Mouse (Mus musculus) liver, postnatal 0 days (tissue): ENCODE results near the gene Vwa2. TPM values are rescaled to one million over a fixed set of nuclear protein-coding genes. Genes with fewer than 3 reads are reported as not detected.

ENCODE experiments used
- ATAC-seq: fragments of 200-750 bp; cut with Nextera tagmentation; 2 replicates; pipeline ENCODE4 v1.8.0; 2017; ENCODE audit warnings: mild to moderate bottlenecking, moderate library complexity
- DNase-seq: peaks from one replicate; pipeline ENCODE4 v3.0.0-alpha.2; 2016
- H3K27ac ChIP-seq: fragments of 300-500 bp; sonication (generic); 2 replicates; pipeline ENCODE4 v1.5.1; 2014; ENCODE audit warnings: antibody characterized with exemption, moderate library complexity, mild to moderate bottlenecking, low read depth
- H3K27me3 ChIP-seq: fragments of 300-500 bp; sonication (generic); 2 replicates; pipeline ENCODE4 v1.6.1; 2014; ENCODE audit warnings: low read length, control low read depth, mixed read lengths; ENCODE audit not compliant: insufficient read depth
- H3K36me3 ChIP-seq: fragments of 300-500 bp; sonication (generic); replicated peaks from 2 replicates; pipeline ENCODE4 v1.6.1; 2014; ENCODE audit warnings: mild to moderate bottlenecking, control low read depth, low read length, moderate library complexity, mixed read lengths; ENCODE audit not compliant: insufficient read depth
- H3K4me1 ChIP-seq: fragments of 300-500 bp; sonication (generic); 2 replicates; pipeline ENCODE4 v1.6.1; 2014; ENCODE audit warnings: antibody characterized with exemption, mild to moderate bottlenecking, control low read depth; ENCODE audit not compliant: insufficient read depth
- H3K4me2 ChIP-seq: fragments of 300-500 bp; sonication (generic); 2 replicates; pipeline ENCODE4 v1.6.1; 2014; ENCODE audit warnings: low read depth, mild to moderate bottlenecking, low read length, moderate library complexity, mixed read lengths
- H3K4me3 ChIP-seq: fragments of 300-500 bp; sonication (generic); 2 replicates; pipeline ENCODE4 v1.5.1; 2014; ENCODE audit warnings: low read depth, low read length
- H3K9ac ChIP-seq: fragments of 300-500 bp; sonication (generic); replicated peaks from 2 replicates; pipeline ENCODE4 v1.6.1; 2014; ENCODE audit warnings: mild to moderate bottlenecking, moderate library complexity
- H3K9me3 ChIP-seq: fragments of 300-500 bp; sonication (generic); 2 replicates; pipeline ENCODE4 v1.6.1; 2016; ENCODE audit warnings: mild to moderate bottlenecking, control low read depth, low read length, mixed read lengths
- CTCF ChIP-seq: sonication (generic); IDR thresholded peaks from 2 replicates; pipeline ENCODE4 v1.5.1; 2016; ENCODE audit warnings: antibody characterized with exemption, low read depth
- EP300 ChIP-seq: IDR thresholded peaks from 2 replicates; pipeline ENCODE4 v1.6.1; 2016; ENCODE audit warnings: antibody characterized with exemption, low read depth, mild to moderate bottlenecking
- WGBS: fragments of 180-500 bp; shearing (Covaris S2); extraction: QIAGEN DNeasy Blood & Tissue Kit; methylation state at CpG from one replicate; pipeline ENCODE4 v1.1.7; 2014; ENCODE audit not compliant: insufficient replicate concordance; 5-methylcytosine and 5-hydroxymethylcytosine counted together
- polyA plus RNA-seq: library from polyadenylated mRNA; unstranded; fragments of >200 nt; fragmentation: Nextera tagmentation; extraction: Ambion mirVana; gene quantifications from 2 replicates; pipeline ENCODE4 v1.2.1, GENCODE M21; 2015

The Vwa2 gene
- polyA plus RNA-seq, 1 experiment from 2014 or later, result not detected

- TF ChIP-seq EP300 (no peak), CTCF (no peak)
- Histone ChIP-seq H3K9me3 (no peaks in the 10 kb centered on the region), H3K36me3 (no peaks in the 10 kb centered on the region), H3K9ac (no peak overlapping the region), H3K27me3 (no peaks in the 10 kb centered on the region), H3K4me3 (no peak overlapping the region), H3K4me2 (no peak overlapping the region), H3K27ac (no peak overlapping the region), H3K4me1 (no peaks in the 10 kb centered on the region)
- ATAC-seq (no peak), DNase-seq (no peak)
- 77% methylated on average over 17 of the region's 17 CpGs for WGBS
Observed at GRCm38 (mm10) chr19:56838942-56839706, 34.9 kb upstream of the Vwa2 start.

- Histone ChIP-seq H3K9ac (no peak overlapping the region), H3K9me3 (peaks cover 6% of the 10 kb centered on the region; the same call in 1 of the 2 replicates), H3K4me3 (no peak overlapping the region), H3K4me2 (no peak overlapping the region), H3K27ac (no peak overlapping the region), H3K36me3 (no peaks in the 10 kb centered on the region), H3K27me3 (no peaks in the 10 kb centered on the region), H3K4me1 (no peaks in the 10 kb centered on the region)
- 78% methylated on average over 12 of the region's 12 CpGs for whole genome bisulfite sequencing
- ATAC-seq (no peak), DNase-seq (no peak)
- no peak for TF ChIP-seq EP300
- no peak for TF ChIP-seq CTCF
Observed at GRCm38 (mm10) chr19:56842974-56843373, 31.1 kb upstream of the Vwa2 start.

- ATAC-seq (no peak), DNase-seq (no peak)
- TF ChIP-seq EP300 (no peak), CTCF (no peak)
- H3K4me1 ChIP-seq, result no peaks in the 10 kb centered on the region
- no peak overlapping the region for H3K9ac ChIP-seq
- no peaks in the 10 kb centered on the region for H3K36me3 ChIP-seq
- H3K9me3 ChIP-seq, result no peaks in the 10 kb centered on the region; the same call in 1 of the 2 replicates
- no peak overlapping the region for H3K27ac ChIP-seq
- H3K4me2 ChIP-seq, result no peak overlapping the region
- no peak overlapping the region for H3K4me3 ChIP-seq
- H3K27me3 ChIP-seq, result no peaks in the 10 kb centered on the region
Observed at GRCm38 (mm10) chr19:56852590-56852989, 21.5 kb upstream of the Vwa2 start.

GRCm38 (mm10) chr19:56856455-56856854, 17.6 kb upstream of the Vwa2 start:
- no peak for TF ChIP-seq EP300
- no peak for TF ChIP-seq CTCF
- DNase-seq, result no peak

GRCm38 (mm10) chr19:56867701-56868100, 6.3 kb upstream of the Vwa2 start:
- H3K4me3 ChIP-seq, result no peak overlapping the region
- DNase-seq, result no peak
- no peak for TF ChIP-seq EP300
- TF ChIP-seq CTCF, result no peak
- 58% methylated on average over 4 of the region's 4 CpGs for WGBS
- no peak overlapping the region for H3K27ac ChIP-seq
- no peak for ATAC-seq
- no peak overlapping the region for H3K9ac ChIP-seq
- no peaks in the 10 kb centered on the region for H3K4me1 ChIP-seq
- H3K9me3 ChIP-seq, result no peaks in the 10 kb centered on the region
- H3K27me3 ChIP-seq, result peaks cover 43% of the 10 kb centered on the region
- H3K4me2 ChIP-seq, result no peak overlapping the region
- H3K36me3 ChIP-seq, result no peaks in the 10 kb centered on the region

More at GRCm38 (mm10) chr19:56856455-56856854, 17.6 kb upstream of the Vwa2 start:
- no peaks in the 10 kb centered on the region for H3K4me1 ChIP-seq
- H3K27ac ChIP-seq, result no peak overlapping the region
- no peaks in the 10 kb centered on the region for H3K36me3 ChIP-seq
- H3K4me2 ChIP-seq, result no peak overlapping the region
- H3K9ac ChIP-seq, result no peak overlapping the region
- no peak for ATAC-seq
- no peaks in the 10 kb centered on the region for H3K9me3 ChIP-seq
- 52% methylated on average over 5 of the region's 5 CpGs for WGBS
- H3K27me3 ChIP-seq, result 0 out of 2 replicates have a peak, but pooled peaks cover 3% of the 10 kb centered on the region
- no peak overlapping the region for H3K4me3 ChIP-seq

GRCm38 (mm10) chr19:56874601-56875315, 709 bp downstream of the Vwa2 start:
- peaks cover 7% of the 10 kb centered on the region for H3K4me1 ChIP-seq
- no peak overlapping the region for H3K9ac ChIP-seq
- ATAC-seq (no peak), DNase-seq (no peak)
- H3K4me3 ChIP-seq, result peak overlapping the region; percentile 23
- no peaks in the 10 kb centered on the region for H3K36me3 ChIP-seq
- no peak overlapping the region for H3K27ac ChIP-seq
- no peaks in the 10 kb centered on the region for H3K9me3 ChIP-seq
- peak overlapping the region; percentile 58 for H3K4me2 ChIP-seq
- 8% methylated on average over 30 of the region's 30 CpGs for WGBS
- H3K27me3 ChIP-seq, result peaks cover 90% of the 10 kb centered on the region
- TF ChIP-seq EP300, result no peak
- TF ChIP-seq CTCF, result no peak
